Mouse (Mus musculus) mouse trophoblast stem cell (cell line): ENCODE data around the gene Gpr31b.
"Not testable (repeated sequence)": the region's sequence is repeated elsewhere in the genome, so short reads cannot be mapped to it uniquely, and the experiment has no call there.

Experiments used
- in situ Hi-C, 2 experiments: fragments of 300-500 bp; cut with MseI, MboI; formaldehyde crosslinking; loops; 2 replicates in 1 of 2; 3 replicates in 1 of 2; pipeline ENCODE4 v1.15.1; 2025

Gpr31b gene

GRCm38 (mm10) chr17:13052124-13052813 lies at the start of gene Gpr31b:
Gene Gpr31b (minus strand): TSS chr17:13052296.
- in situ Hi-C loops, result not testable (repeated sequence)

GRCm38 (mm10) chr17:13092960-13093359 lies 40.9 kb upstream of the Gpr31b start:
- in situ Hi-C loops, result not testable (repeated sequence)

- in situ Hi-C loops, result not testable (repeated sequence)
Observed at GRCm38 (mm10) chr17:13092100-13092764, 40.1 kb upstream of the Gpr31b start.

GRCm38 (mm10) chr17:13091510-13091909 lies 39.4 kb upstream of the Gpr31b start:
- in situ Hi-C loops, result not testable (repeated sequence)

GRCm38 (mm10) chr17:13069227-13069626 lies 17.1 kb upstream of the Gpr31b start:
- in situ Hi-C loops, result not testable (repeated sequence)

GRCm38 (mm10) chr17:13067864-13068385 lies 15.8 kb upstream of the Gpr31b start:
- in situ Hi-C loops, result not testable (repeated sequence)

GRCm38 (mm10) chr17:13062882-13063281 lies 10.8 kb upstream of the Gpr31b start:
- in situ Hi-C loops, result not testable (repeated sequence)

GRCm38 (mm10) chr17:13060804-13061203 lies 8.7 kb upstream of the Gpr31b start, which contains the start of gene Tcp10b:
Gene Tcp10b (plus strand): TSS chr17:13061104.
- in situ Hi-C loops, result not testable (repeated sequence)

- in situ Hi-C loops, result not testable (repeated sequence)
Observed at GRCm38 (mm10) chr17:13043846-13044673, 8.0 kb downstream of the Gpr31b start.

- in situ Hi-C loops, result not testable (repeated sequence)
Observed at GRCm38 (mm10) chr17:13036627-13037192, 15.4 kb downstream of the Gpr31b start.

GRCm38 (mm10) chr17:13013316-13013715 lies 38.8 kb downstream of the Gpr31b start:
- in situ Hi-C loops, result loop anchor here in 1 of 2 experiments (25.0 kb wide), 1 partner anchor 899 kb away; no protein-coding TSS in a partner anchor

GRCm38 (mm10) chr17:13009887-13010286 lies 42.2 kb downstream of the Gpr31b start:
- in situ Hi-C loops, result loop anchor here in 1 of 2 experiments (25.0 kb wide), 1 partner anchor 902 kb away; no protein-coding TSS in a partner anchor

- in situ Hi-C loops, result loop anchor here in 1 of 2 experiments (25.0 kb wide), 1 partner anchor 904 kb away; no protein-coding TSS in a partner anchor
Observed at GRCm38 (mm10) chr17:13008528-13008927, 43.6 kb downstream of the Gpr31b start.

GRCm38 (mm10) chr17:13007730-13008425 lies 44.2 kb downstream of the Gpr31b start:
- in situ Hi-C loops, result loop anchor here in 1 of 2 experiments (25.0 kb wide), 1 partner anchor 904 kb away; no protein-coding TSS in a partner anchor

GRCm38 (mm10) chr17:13006984-13007383 lies 45.1 kb downstream of the Gpr31b start:
- in situ Hi-C loops, result loop anchor here in 1 of 2 experiments (25.0 kb wide), 1 partner anchor 905 kb away; no protein-coding TSS in a partner anchor

GRCm38 (mm10) chr17:13006546-13006945 lies 45.5 kb downstream of the Gpr31b start, which contains the start of gene Sod2:
Gene Sod2 (plus strand): TSS chr17:13006846.
- in situ Hi-C loops, result loop anchor here in 1 of 2 experiments (25.0 kb wide), 1 partner anchor 906 kb away; no protein-coding TSS in a partner anchor

GRCm38 (mm10) chr17:13004436-13004835 lies 47.7 kb downstream of the Gpr31b start:
- in situ Hi-C loops, result loop anchor here in 1 of 2 experiments (25.0 kb wide), 1 partner anchor 908 kb away; no protein-coding TSS in a partner anchor

- in situ Hi-C loops, result loop anchor here in 1 of 2 experiments (25.0 kb wide), 1 partner anchor 910 kb away; no protein-coding TSS in a partner anchor
Observed at GRCm38 (mm10) chr17:13002243-13002642, 49.9 kb downstream of the Gpr31b start.
